Mouse (Mus musculus) brown adipose tissue, adult 24 weeks (tissue): ENCODE data around the gene Ccl11. TPM values are rescaled to one million over a fixed set of nuclear protein-coding genes. Genes with fewer than 3 reads are reported as not detected.
A peak's percentile ranks its signal among the peaks of the same experiment; 100 is the strongest.

Experiments used
- H3K27ac ChIP-seq: fragments of 200-500 bp; replicated peaks from 2 replicates; pipeline ENCODE4 v1.5.1; 2012; ENCODE audit warnings: low read depth, mild to moderate bottlenecking, low read length
- H3K4me1 ChIP-seq: fragments of 200-500 bp; 2 replicates; pipeline ENCODE4 v1.6.1; 2012; ENCODE audit warnings: low read length, mixed read lengths; ENCODE audit not compliant: control insufficient read depth, insufficient read depth, insufficient read length
- H3K4me3 ChIP-seq: fragments of 200-500 bp; 2 replicates; pipeline ENCODE4 v1.5.1; 2012; ENCODE audit warnings: low read depth, mild to moderate bottlenecking, low read length, moderate library complexity; ENCODE audit not compliant: insufficient read depth
- polyA plus RNA-seq: library from polyadenylated mRNA; stranded (reverse); fragments of >200 nt; gene quantifications from 2 replicates; pipeline ENCODE4 v1.2.4, GENCODE M21; 2012; ENCODE audit not compliant: missing spikeins, insufficient read depth, insufficient read length

Gene Ccl11
- polyA plus RNA-seq, 1 experiment, result 51.7 TPM

- H3K4me3 ChIP-seq, result no peak within 1 kb of the TSS
- 0 out of 2 replicates have a peak within 1 kb of the TSS, but pooled peaks have one; percentile 39 for H3K27ac ChIP-seq
- H3K4me1 ChIP-seq, result peaks cover 2% of the 10 kb centered on the region; the same call in 1 of the 2 replicates
These were observed 22.3 kb upstream of the Ccl11 start, which contains the start of gene Ccl2 for GRCm38 (mm10) chr11:82035356-82035755. Ccl2 (plus strand) TSS chr11:82035571.

- Histone ChIP-seq H3K27ac (no peak overlapping the region), H3K4me3 (no peak overlapping the region), H3K4me1 (peaks cover 2% of the 10 kb centered on the region; the same call in 1 of the 2 replicates)
These were observed 21.8 kb upstream of the Ccl11 start for GRCm38 (mm10) chr11:82035857-82036256.

- H3K4me1 ChIP-seq, result no peaks in the 10 kb centered on the region
- H3K27ac ChIP-seq, result no peak within 1 kb of the TSS
- H3K4me3 ChIP-seq, result no peak within 1 kb of the TSS
These were observed 19.1 kb upstream of the Ccl11 start, which contains the start of gene Gm17268 for GRCm38 (mm10) chr11:82038535-82038934. Gm17268 (minus strand) TSS chr11:82038562.

GRCm38 (mm10) chr11:82039132-82039660, 18.4 kb upstream of the Ccl11 start:
- no peak overlapping the region for H3K27ac ChIP-seq
- H3K4me3 ChIP-seq, result no peak overlapping the region

GRCm38 (mm10) chr11:82041671-82042080, 15.9 kb upstream of the Ccl11 start:
- no peak overlapping the region for H3K4me3 ChIP-seq
- no peak overlapping the region for H3K27ac ChIP-seq
- peaks cover 2% of the 10 kb centered on the region; the same call in 1 of the 2 replicates for H3K4me1 ChIP-seq

More at GRCm38 (mm10) chr11:82039132-82039660, 18.4 kb upstream of the Ccl11 start:
- no peaks in the 10 kb centered on the region for H3K4me1 ChIP-seq

- H3K4me3 ChIP-seq, result 0 out of 2 replicates have a peak within 1 kb of the TSS, but pooled peaks have one; percentile 28
- peaks cover 4% of the 10 kb centered on the region; the same call in 1 of the 2 replicates for H3K4me1 ChIP-seq
- 0 out of 2 replicates have a peak within 1 kb of the TSS, but pooled peaks have one; percentile 23 for H3K27ac ChIP-seq
These were observed 12.2 kb upstream of the Ccl11 start, which contains the start of gene Ccl7 for GRCm38 (mm10) chr11:82045471-82045870. Ccl7 (plus strand) TSS chr11:82045712.

GRCm38 (mm10) chr11:82047746-82048415, 9.7 kb upstream of the Ccl11 start:
- no peak overlapping the region for H3K27ac ChIP-seq
- H3K4me1 ChIP-seq, result peaks cover 4% of the 10 kb centered on the region; the same call in 1 of the 2 replicates
- H3K4me3 ChIP-seq, result no peak overlapping the region

- Histone ChIP-seq H3K4me3 (no peak overlapping the region), H3K27ac (no peak overlapping the region), H3K4me1 (no peaks in the 10 kb centered on the region)
These were observed 3.8 kb upstream of the Ccl11 start for GRCm38 (mm10) chr11:82053849-82054248.

- peak overlapping the region; percentile 58 for H3K27ac ChIP-seq
- no peak overlapping the region for H3K4me3 ChIP-seq
- peaks cover 2% of the 10 kb centered on the region; the same call in 1 of the 2 replicates for H3K4me1 ChIP-seq
These were observed 4.6 kb downstream of the Ccl11 start for GRCm38 (mm10) chr11:82062226-82062625.

GRCm38 (mm10) chr11:82063454-82063853, 5.8 kb downstream of the Ccl11 start:
- H3K4me3 ChIP-seq, result no peak overlapping the region
- H3K4me1 ChIP-seq, result peaks cover 2% of the 10 kb centered on the region; the same call in 1 of the 2 replicates
- H3K27ac ChIP-seq, result no peak overlapping the region

- H3K27ac ChIP-seq, result no peak overlapping the region
- H3K4me3 ChIP-seq, result no peak overlapping the region
- H3K4me1 ChIP-seq, result no peaks in the 10 kb centered on the region
These were observed 9.4 kb downstream of the Ccl11 start for GRCm38 (mm10) chr11:82066953-82067571.

- H3K27ac ChIP-seq, result no peak overlapping the region
- no peaks in the 10 kb centered on the region for H3K4me1 ChIP-seq
These were observed 13.5 kb downstream of the Ccl11 start for GRCm38 (mm10) chr11:82071076-82071475.

GRCm38 (mm10) chr11:82072374-82072773, 14.8 kb downstream of the Ccl11 start:
- H3K4me1 ChIP-seq, result no peaks in the 10 kb centered on the region
- H3K4me3 ChIP-seq, result no peak overlapping the region
- H3K27ac ChIP-seq, result no peak overlapping the region

More at GRCm38 (mm10) chr11:82071076-82071475, 13.5 kb downstream of the Ccl11 start:
- H3K4me3 ChIP-seq, result no peak overlapping the region

- Histone ChIP-seq H3K4me1 (no peaks in the 10 kb centered on the region), H3K4me3 (no peak overlapping the region), H3K27ac (no peak overlapping the region)
These were observed 15.4 kb downstream of the Ccl11 start for GRCm38 (mm10) chr11:82072984-82073383.

GRCm38 (mm10) chr11:82073686-82074085, 16.1 kb downstream of the Ccl11 start:
- Histone ChIP-seq H3K27ac (no peak overlapping the region), H3K4me3 (no peak overlapping the region), H3K4me1 (no peaks in the 10 kb centered on the region)
